Mouse (Mus musculus) stomach, embryonic 14.5 days (tissue): ENCODE data around the gene Ahnak. TPM values are rescaled to one million over a fixed set of nuclear protein-coding genes. Genes with fewer than 3 reads are reported as not detected.

Experiments
- ATAC-seq: fragments of 200-750 bp; cut with Nextera tagmentation; 2 replicates; pipeline ENCODE4 v1.8.0; 2017; ENCODE audit warnings: low read depth, moderate TSS enrichment; ENCODE audit not compliant: insufficient number of reproducible peaks, insufficient read depth, low FRiP score
- H3K27ac ChIP-seq: fragments of 300-500 bp; sonication (generic); 2 replicates; pipeline ENCODE4 v1.5.1; 2014; ENCODE audit warnings: mild to moderate bottlenecking, low read length, moderate library complexity, mixed read lengths
- H3K27me3 ChIP-seq: fragments of 300-500 bp; sonication (generic); 2 replicates; pipeline ENCODE4 v1.6.1; 2014; ENCODE audit warnings: low read length, control low read depth, mixed read lengths; ENCODE audit not compliant: control insufficient read depth, insufficient read depth
- H3K36me3 ChIP-seq: fragments of 300-500 bp; sonication (generic); 2 replicates; pipeline ENCODE4 v1.6.1; 2014; ENCODE audit warnings: mild to moderate bottlenecking, control low read depth, low read length, moderate library complexity, mixed read lengths; ENCODE audit not compliant: control insufficient read depth, insufficient read depth
- H3K4me1 ChIP-seq: fragments of 300-500 bp; sonication (generic); 2 replicates; pipeline ENCODE4 v1.6.1; 2014; ENCODE audit warnings: low read length, control low read depth, mixed read lengths; ENCODE audit not compliant: control insufficient read depth, insufficient read depth
- H3K4me2 ChIP-seq: fragments of 300-500 bp; sonication (generic); replicated peaks from 2 replicates; pipeline ENCODE4 v1.6.1; 2014; ENCODE audit warnings: low read depth, low read length, control low read depth
- H3K4me3 ChIP-seq: fragments of 300-500 bp; sonication (generic); 2 replicates; pipeline ENCODE4 v1.5.1; 2014; ENCODE audit warnings: low read depth, low read length, control low read depth
- H3K9ac ChIP-seq: fragments of 300-500 bp; sonication (generic); replicated peaks from 2 replicates; pipeline ENCODE4 v1.6.1; 2014; ENCODE audit warnings: low read depth, mild to moderate bottlenecking, control low read depth, low read length, moderate library complexity, mixed read lengths
- H3K9me3 ChIP-seq: fragments of 300-500 bp; sonication (generic); 2 replicates; pipeline ENCODE4 v1.6.1; 2016; ENCODE audit warnings: low read depth, low read length, control low read depth; ENCODE audit not compliant: control insufficient read depth
- WGBS: fragments of 180-500 bp; shearing (Covaris S2); extraction: QIAGEN DNeasy Blood & Tissue Kit; methylation state at CpG from one replicate; pipeline ENCODE4 v1.1.7; 2014; 5-methylcytosine and 5-hydroxymethylcytosine counted together
- polyA plus RNA-seq: library from polyadenylated mRNA; unstranded; fragments of >200 nt; fragmentation: Nextera tagmentation; extraction: Ambion mirVana; gene quantifications from 2 replicates; pipeline ENCODE4 v1.2.1, GENCODE M21; 2014

Gene Ahnak
- polyA plus RNA-seq, 1 experiment from 2014 or later: 33.4 TPM

DNA sequence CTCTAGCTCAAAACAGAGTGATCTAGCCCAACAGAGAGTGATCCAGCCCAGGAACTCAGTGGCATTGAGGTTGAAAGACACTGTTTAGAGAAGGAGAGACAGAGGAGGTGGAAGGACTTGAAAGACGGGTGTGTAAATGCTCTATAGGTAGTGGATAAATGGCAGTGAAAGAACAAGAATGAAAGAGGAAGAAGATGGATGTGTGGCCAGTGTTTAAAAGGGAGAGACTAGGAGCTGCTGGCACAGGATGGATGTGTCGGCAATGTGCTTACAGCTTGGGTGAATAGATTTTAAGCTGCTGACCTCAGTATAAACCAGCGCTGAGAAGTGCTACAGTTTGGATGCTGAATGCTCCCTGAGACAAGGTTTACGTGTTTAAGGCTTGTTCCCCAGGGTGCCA lies 85.3 kb downstream of the Ahnak start:
- peaks cover 35% of the 10 kb centered on the region for H3K4me1 ChIP-seq
- ATAC-seq: no peak
- no peak overlapping the region for H3K4me3 ChIP-seq
- no peaks in the 10 kb centered on the region for H3K9me3 ChIP-seq
- WGBS: 55% methylated on average over 4 of the region's 4 CpGs
- no peak overlapping the region for H3K9ac ChIP-seq
- H3K27me3 ChIP-seq: no peaks in the 10 kb centered on the region
- H3K36me3 ChIP-seq: no peaks in the 10 kb centered on the region
- no peak overlapping the region for H3K4me2 ChIP-seq
- H3K27ac ChIP-seq: peak overlapping the region; percentile 40; the same call in 1 of the 2 replicates

DNA sequence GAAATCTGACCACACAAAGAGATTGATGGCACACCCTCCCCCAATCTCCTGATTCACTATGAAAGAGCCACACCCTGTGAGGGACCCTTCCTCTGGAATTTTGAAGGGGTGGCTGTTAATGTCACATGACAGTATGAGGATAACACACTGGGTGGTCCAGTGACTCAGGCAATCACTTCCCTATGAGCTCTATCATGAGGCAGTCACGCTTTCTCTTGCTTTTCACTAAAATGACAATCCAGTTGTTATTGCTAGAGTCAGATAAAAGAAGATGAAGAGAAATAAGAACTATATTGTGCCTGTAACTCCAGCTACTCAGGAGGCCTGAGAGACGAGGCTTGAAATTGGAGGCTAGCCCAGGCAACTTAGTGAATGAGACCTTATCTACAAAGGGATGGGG lies 86.5 kb downstream of the Ahnak start:
- Histone ChIP-seq H3K27me3 (no peaks in the 10 kb centered on the region), H3K27ac (no peak overlapping the region), H3K36me3 (no peaks in the 10 kb centered on the region), H3K4me1 (peaks cover 25% of the 10 kb centered on the region), H3K9me3 (no peaks in the 10 kb centered on the region), H3K9ac (no peak overlapping the region), H3K4me2 (no peak overlapping the region), H3K4me3 (no peak overlapping the region)
- 62% methylated on average over 2 of the region's 2 CpGs for WGBS
- ATAC-seq: no peak

DNA sequence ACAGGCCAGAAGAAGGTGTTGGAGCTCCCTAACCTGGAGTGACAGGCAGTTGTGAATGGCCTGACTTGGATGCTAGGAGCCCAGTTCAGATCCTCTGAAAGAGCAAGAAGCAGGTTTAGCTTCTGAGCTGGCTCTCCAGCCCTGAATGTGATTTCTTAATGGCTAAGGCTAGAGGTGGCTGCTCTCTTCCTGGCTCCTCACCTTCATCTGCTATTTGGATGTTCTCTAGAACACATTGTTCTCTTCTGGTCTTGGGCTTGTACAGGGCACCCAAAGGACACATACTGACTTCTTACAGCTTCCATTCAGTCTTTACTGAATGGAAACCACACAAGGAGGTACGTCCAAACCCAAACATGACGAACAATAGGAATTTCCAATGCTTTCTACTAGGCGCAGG lies 87.0 kb downstream of the Ahnak start:
- peaks cover 20% of the 10 kb centered on the region for H3K4me1 ChIP-seq
- no peak overlapping the region for H3K27ac ChIP-seq
- 95% methylated on average over 3 of the region's 3 CpGs for WGBS
- no peak overlapping the region for H3K9ac ChIP-seq
- H3K9me3 ChIP-seq: no peaks in the 10 kb centered on the region
- H3K36me3 ChIP-seq: no peaks in the 10 kb centered on the region
- no peaks in the 10 kb centered on the region for H3K27me3 ChIP-seq
- no peak overlapping the region for H3K4me3 ChIP-seq
- ATAC-seq: no peak
- no peak overlapping the region for H3K4me2 ChIP-seq

DNA sequence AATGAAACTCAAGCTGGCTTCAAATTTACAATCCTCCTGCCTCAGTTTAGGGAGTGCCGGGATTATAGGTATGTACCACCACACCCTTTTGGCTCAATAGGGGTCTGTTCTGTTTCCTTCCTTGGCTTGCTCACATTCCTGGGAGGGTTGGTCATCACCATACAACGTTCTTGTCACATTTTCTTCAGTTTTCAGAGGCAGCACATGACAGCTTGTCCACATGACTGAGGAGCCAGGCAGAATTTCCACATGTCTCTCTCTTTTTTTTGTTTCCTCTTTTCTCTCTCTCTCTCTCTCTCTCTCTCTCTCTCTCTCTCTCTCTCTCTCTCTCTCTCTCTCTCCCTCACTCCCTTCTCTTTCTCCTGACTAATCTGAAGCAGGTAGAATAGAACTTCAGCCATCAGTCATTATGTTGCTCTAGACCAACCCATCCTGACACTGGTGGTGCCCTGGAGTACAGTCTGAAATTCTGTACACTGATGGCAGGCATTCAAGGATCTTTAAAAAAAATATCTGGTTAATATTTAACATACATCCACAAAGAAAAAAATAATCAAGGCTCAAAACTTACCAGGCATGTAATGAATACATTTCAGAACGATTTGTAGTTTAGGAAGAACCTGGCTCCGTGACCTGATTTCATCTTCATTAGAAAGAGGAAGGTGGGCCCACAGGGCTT lies 88.0 kb downstream of the Ahnak start:
- WGBS: 53% methylated on average over 4 of the region's 4 CpGs
- Histone ChIP-seq H3K9ac (no peak overlapping the region), H3K27ac (no peak overlapping the region), H3K4me3 (no peak overlapping the region), H3K27me3 (no peaks in the 10 kb centered on the region), H3K36me3 (no peaks in the 10 kb centered on the region), H3K4me1 (peaks cover 12% of the 10 kb centered on the region), H3K4me2 (no peak overlapping the region), H3K9me3 (no peaks in the 10 kb centered on the region)
- ATAC-seq: no peak

DNA sequence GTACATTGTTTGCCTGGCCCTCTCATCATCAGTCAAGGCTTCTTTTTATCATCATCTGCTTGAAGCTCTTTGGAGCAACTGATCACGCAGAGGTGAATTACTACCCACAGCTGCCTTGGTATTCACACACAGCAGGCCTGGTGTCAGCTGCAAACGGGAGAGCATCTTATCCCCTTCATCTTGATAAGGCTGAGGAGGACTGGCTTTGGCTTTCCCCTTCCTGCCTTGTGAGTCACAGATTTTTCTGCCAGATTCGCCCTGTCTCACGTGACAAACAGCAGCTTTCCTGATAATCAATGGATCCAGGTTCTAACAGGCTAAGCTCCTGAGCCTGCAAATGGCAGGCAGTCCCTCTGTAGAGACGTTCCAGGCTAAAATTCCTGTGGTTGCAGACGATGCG lies 90.8 kb downstream of the Ahnak start:
- H3K36me3 ChIP-seq: no peaks in the 10 kb centered on the region
- WGBS: 18% methylated on average over 7 of the region's 7 CpGs
- no peaks in the 10 kb centered on the region for H3K27me3 ChIP-seq
- no peaks in the 10 kb centered on the region for H3K9me3 ChIP-seq
- H3K9ac ChIP-seq: no peak overlapping the region
- H3K27ac ChIP-seq: no peak overlapping the region
- H3K4me3 ChIP-seq: no peak overlapping the region
- H3K4me1 ChIP-seq: peaks cover 7% of the 10 kb centered on the region; the same call in 1 of the 2 replicates
- no peak overlapping the region for H3K4me2 ChIP-seq
- ATAC-seq: no peak

DNA sequence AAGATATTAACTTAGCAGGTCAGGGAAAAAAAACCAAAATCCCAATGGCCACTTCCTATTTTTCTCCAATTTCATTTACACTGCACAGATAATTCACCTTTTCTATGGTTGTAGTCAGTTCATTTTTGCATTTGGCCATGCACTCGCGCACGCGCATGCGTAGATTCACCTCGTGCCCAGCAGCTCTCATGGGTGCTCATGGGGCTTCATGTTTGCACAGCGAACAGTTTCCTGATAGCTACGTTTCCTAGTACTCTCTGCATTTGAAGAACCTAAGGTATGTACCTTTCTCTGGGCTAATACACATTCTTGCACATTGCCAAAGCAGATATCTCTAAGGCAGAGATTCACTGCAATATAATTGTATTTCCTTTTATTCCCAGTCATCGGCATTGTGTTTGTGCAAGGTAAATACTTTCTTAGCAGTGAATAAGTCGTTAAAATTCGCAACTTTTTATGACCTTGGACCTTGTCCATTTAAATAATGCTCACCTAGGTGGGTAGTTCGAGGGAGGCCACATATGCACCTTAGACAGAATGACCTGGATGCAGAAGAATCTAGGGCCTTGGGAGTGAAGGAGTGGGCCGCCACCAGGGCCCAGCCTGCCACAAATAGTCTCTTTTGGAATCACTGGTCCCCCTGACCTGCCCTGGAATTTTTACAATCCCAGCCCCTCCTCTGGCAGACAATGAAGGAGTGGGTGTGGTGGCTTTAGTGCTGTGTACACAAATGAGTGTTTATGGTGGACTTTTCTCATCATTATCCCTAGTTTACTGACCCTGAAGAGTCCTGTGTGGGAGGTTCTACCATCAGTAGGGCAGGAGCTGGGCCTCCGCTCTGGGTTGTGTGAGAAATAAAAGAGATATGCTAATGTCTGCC lies 92.5 kb downstream of the Ahnak start:
- no peak overlapping the region for H3K4me3 ChIP-seq
- no peaks in the 10 kb centered on the region for H3K9me3 ChIP-seq
- no peak overlapping the region for H3K9ac ChIP-seq
- WGBS: 77% methylated on average over 14 of the region's 14 CpGs
- no peak overlapping the region for H3K27ac ChIP-seq
- no peaks in the 10 kb centered on the region for H3K27me3 ChIP-seq
- 0 out of 2 replicates have a peak, but pooled peaks have one; percentile 16 for ATAC-seq
- H3K4me2 ChIP-seq: no peak overlapping the region
- no peaks in the 10 kb centered on the region for H3K36me3 ChIP-seq
- peaks cover 7% of the 10 kb centered on the region; the same call in 1 of the 2 replicates for H3K4me1 ChIP-seq

DNA sequence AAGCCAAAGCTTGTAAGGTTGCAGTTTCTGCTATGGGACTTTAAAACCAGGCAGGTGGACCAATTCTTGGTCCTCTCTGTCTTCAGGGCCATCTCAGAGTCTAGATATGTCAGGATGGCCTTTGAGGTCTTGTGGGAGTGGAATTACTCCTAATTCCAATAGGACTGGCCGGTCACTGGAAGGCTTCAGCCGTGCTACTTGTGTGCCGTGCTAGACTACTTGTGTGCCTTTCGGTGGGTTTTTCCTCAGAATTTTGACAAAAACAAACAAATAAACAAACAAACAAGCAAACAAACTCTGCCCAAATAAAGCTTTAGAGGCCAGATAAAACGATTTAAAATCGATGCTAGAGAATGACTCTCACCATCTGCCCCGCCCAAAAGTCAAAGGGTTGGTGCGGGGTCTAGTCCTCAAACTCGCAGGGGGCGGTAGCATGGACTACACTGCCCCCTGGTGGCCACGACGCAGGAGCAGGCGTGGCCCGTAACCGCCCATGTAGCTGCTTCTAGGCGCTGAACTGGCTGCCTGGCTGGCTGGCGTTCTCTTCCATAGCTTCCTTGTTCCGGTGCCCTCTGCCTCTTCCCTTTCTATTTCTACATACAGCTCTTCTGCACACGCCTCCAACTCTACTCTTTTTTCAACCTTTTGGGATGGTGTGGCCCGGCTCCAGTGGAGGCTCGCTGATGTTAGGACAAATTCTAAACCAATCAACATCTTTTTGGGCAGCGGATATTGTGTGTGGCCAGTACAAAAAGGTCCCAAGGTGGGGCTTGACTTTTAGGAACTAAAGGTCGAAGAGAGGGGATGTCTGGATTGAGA lies 93.3 kb downstream of the Ahnak start:
- H3K4me3 ChIP-seq: no peak overlapping the region; the same call in 1 of the 2 replicates
- no peaks in the 10 kb centered on the region for H3K9me3 ChIP-seq
- ATAC-seq: peak; percentile 91
- WGBS: 19% methylated on average over 23 of the region's 23 CpGs
- no peak overlapping the region for H3K27ac ChIP-seq
- peak overlapping the region; percentile 15; the same call in 1 of the 2 replicates for H3K4me2 ChIP-seq
- H3K9ac ChIP-seq: no peak overlapping the region; the same call in 1 of the 2 replicates
- H3K27me3 ChIP-seq: no peaks in the 10 kb centered on the region
- H3K4me1 ChIP-seq: peaks cover 7% of the 10 kb centered on the region; the same call in 1 of the 2 replicates
- H3K36me3 ChIP-seq: no peaks in the 10 kb centered on the region

DNA sequence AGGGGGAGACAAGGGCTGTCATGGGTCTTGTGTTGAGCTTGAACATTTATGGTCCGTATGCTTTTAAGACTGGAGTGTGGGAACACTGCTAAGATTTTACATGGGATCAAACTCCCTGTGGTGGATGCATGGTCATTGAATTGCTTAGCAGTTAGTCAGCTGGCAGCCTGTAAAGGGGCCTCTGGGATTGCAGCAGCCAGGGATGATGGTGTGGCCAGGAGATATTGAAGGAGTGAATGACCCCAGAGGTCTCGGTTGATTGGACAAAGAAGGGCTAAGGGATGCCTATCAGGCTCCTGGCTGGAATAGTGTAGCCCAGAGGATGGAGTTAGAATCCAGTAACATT lies 93.9 kb downstream of the Ahnak start:
- peak overlapping the region; percentile 15; the same call in 1 of the 2 replicates for H3K4me2 ChIP-seq
- WGBS: 91% methylated on average over 2 of the region's 2 CpGs
- H3K4me1 ChIP-seq: peaks cover 4% of the 10 kb centered on the region; the same call in 1 of the 2 replicates
- ATAC-seq: no peak
- H3K9me3 ChIP-seq: no peaks in the 10 kb centered on the region
- H3K36me3 ChIP-seq: no peaks in the 10 kb centered on the region
- no peak overlapping the region for H3K4me3 ChIP-seq
- no peak overlapping the region for H3K27ac ChIP-seq
- H3K9ac ChIP-seq: no peak overlapping the region
- no peaks in the 10 kb centered on the region for H3K27me3 ChIP-seq
